Mouse (Mus musculus) c-Kit-negative CD71-positive TER-119-positive erythroid progenitor cells, embryonic 14.5 days (primary cell): ENCODE results near the gene Fgf18.

Source experiments
- DNase-seq: peaks from one replicate; pipeline ENCODE4 v3.0.0-alpha.2; 2013; ENCODE audit warnings: low read depth, low spot score

Fgf18 gene

DNA sequence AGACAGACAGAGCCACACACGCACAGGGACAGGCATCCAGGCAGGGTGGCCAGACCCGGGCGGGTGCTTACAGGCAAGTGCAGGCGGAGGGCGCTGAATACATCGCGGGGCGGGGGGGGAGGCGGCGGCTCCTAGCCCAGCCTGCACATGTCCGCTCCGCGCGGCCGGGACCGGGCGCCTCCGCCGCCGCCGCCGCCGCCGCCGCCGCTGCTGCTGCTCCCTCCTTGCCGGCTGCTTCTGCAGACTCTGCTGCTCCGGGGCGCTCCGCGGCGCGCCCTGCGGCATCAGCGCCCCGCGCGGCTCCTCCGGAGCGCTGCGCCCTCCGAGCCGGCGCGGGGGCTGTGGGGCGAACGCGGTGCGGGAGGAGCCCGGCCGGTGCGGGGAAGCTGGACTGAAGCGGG, at the start of gene Fgf18:
Fgf18 (minus strand) TSS at position 230 of the 401 bp plus-strand sequence.
- no peak for DNase-seq

DNA sequence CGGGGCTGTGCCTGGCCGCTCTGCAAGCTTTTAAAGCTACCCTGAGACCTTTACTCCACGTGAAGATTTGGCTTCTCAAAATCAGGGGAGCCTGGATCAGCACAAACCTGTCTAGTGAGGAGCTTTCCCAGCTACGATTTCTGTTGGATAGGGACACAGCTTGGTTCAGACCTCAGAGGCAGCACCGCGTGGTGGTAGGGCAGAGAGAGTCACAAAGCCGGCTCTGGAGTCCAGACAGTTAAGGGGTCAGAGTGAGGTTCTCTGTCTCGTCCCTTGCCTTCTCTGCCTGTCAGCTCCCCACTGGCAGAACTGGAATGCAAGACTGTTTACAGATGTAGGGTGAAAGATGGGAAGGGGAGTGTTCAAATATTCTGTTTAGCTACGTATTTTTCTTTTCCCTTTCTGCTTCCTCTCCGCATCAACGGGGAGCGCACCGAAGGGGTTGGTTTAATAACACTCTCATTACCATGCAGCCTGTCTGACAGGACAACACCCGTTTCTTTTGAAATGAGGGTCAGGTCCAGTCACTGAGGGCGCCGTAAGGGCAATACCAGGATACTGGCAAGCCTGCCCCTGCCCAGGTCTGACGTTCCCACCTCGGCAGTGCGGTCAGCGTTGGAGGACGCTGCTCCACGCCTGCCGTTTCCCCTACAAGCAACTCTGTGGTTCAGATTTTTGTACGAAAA, 49.4 kb upstream of the Fgf18 start:
- no peak for DNase-seq

DNA sequence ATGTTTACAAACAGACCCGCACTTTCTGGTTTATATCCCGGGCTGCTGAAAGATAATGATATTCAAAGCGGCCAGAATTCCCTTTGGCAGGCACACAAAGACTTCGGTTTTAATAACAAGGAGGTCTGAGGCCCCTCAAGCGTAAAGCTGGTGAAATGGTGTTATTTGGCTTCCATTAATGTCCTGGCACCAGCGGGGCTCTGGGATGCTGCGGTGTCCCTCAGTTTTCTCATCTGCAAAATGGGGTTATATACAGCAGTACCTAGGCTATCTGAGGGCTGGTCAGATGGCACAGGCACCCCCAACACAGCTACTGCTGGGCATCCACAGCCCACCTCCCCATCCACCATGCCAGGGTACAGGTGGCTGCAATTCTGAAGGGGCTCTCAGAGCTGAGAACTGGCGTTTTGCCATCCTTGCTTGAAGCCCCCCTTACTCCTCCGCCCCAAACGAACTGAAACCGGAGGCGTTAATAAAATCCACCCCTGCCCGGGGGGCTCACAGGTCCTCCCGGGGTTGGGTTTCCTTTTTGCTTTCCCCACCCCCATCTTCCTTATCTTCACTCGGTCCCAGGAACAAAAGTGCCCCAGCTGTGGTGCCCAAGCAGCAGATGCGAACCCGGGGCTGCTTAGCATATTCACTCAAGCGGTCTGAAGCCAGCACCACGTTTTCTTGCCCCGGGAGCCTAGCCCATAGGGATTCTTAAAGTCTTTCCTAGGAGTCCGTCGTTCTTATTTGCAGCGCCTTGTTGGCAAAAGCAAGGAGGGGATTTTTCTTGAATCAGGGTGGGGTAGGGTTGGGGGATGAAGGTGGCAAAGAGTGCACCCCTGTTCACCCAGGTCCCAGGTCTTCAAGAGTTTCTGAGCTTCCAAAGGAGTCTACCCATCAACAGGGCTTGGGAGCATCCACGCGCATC, 48.6 kb upstream of the Fgf18 start:
- DNase-seq, result no peak

DNA sequence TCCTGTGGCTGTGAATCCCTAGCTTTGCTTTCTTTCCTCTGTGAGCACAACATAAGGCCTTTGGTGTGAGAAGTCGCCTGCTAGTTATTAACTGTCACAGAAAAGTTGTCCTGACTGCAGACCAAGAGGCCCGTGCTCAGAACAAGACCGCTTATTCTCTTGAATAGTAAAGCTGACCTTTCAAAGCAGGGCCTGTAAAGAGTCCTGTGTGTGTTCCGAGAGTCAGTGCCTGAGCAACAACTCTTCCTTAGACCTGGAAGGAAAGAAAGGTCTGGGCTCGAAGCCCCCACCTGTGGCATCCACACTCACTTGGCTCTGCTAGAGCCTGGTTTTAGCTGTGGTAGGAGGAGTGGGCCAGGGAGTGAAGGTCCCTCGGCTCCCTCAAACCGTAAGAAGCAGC, 47.9 kb upstream of the Fgf18 start:
- no peak for DNase-seq

DNA sequence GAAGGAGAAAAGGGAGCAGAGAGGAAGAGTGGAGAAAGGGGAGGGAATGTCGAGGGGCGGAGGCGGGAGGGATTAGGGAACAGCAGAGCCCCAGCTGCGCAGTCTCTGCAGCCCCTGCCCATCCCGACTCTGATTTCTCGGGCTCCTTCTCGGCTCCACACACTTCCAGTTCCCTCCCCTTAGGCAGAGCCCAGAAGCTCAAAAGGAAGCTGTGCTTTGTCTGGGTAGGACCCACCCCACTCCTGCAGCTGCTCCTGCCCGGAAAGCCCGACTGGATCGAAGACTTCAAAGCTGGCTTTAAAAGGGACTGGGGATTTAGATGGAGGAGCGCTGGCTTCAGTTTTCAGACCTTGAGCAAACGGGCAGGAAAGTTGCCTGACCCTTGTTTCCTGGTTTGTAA, 46.5 kb upstream of the Fgf18 start:
- DNase-seq, result no peak

DNA sequence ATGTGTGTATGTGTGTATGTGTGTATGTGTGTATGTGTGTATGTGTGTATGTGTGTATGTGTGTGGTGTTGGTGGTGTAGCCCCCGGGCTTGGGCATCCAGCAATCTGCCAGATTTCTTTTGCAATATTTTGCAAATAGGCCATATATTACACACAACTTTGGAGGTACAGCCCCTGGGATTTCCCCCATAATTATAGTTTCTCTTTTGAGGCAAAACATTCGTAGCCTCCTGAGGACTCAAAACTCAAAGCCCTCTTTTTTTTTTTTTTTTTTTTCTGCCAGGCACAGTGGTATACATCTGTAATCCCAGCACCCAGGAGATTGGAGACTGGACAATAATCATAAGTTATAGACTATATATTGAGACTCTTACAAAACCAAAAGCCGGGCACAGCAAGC, 34.6 kb upstream of the Fgf18 start:
- DNase-seq, result no peak

DNA sequence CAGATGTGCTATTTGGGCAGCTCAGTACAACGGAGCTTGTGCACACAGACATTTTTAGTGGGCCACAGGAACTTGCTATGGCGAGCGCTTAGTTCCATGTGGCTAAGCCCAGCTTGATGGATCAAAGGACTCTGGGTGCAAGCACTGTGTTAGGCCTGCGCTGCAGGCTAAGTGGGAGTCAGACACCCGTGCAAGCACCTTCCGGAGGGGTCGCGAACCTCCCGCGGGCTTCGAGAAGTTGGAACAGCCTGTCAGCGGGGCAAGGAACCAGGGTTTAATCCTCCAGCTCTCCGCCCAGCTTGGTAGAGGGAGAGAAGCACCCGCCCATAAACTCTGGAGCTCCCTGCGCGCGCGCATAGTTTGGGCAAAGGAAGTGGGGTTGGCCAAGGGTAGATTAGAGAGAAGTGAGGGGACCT, 33.5 kb upstream of the Fgf18 start:
- no peak for DNase-seq

DNA sequence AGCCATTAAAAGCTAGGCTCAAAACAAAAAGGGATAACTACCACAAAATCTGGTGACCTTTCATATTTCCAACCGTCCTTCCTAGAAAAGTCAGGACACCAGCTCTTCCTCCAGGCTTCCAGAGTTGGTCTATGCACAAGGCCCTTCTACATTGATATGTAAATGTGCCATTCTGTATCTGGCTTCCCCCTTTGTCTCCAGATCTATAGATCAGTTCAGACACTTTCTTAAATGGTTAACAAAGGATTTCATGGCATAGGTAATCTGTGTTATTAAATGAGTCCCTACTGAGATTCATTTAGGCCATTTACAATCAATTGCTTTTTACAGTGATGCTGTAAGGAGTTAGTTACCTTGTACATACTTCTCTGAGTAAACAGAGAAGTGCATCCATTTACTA, 32.6 kb upstream of the Fgf18 start:
- DNase-seq, result no peak

DNA sequence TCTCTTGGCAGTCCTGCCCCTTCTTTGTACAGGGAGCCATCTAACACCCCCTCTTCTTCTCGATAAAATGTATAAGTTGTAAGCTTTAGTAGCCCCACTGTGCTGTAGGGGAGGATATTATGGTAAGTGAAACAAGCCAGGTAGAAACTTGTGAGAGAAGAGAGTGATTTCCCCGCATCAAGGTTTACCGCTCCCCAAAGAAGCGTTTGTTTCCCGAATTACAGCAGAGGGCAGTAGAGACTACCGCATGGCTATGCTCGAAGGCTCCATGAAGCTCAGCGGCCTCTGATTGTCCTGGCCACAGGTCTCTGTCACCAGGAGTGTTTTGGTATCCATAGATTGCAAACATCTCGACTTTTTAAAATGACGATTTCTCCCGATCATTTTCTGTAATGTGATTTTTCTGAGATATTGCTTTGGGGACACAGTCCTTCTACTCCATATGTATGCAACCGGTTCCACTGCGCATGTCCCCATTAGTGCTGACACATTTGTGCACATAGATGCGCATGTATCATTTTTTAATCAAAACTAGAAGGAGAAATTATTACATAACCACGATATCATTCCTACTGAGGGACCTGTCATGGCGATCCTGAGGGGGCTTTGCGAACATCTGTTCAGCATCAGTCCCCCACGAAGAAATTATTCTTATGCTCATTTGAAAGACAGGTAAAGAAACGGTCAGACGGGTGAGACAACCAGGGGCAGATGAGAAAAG, 29.5 kb upstream of the Fgf18 start:
- DNase-seq, result no peak

DNA sequence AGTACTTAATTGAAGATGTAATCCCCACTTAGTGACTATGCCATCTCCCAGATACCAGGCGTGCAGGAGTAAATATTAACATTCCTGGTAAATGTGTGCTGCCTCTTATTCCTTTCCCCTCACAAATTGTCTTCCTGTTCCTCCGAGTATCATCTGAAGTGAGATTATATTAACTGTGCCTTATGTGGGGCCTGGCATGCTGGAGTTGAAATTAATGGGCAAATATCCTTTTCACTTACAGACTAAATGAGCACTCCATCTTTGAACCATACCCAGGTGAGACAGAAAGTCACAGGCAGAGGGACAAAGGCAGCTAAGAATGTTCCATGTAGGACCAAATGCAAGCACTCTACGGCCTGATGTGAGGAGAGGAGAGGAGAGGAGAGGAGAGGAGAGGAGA, 28.6 kb upstream of the Fgf18 start:
- no peak for DNase-seq

DNA sequence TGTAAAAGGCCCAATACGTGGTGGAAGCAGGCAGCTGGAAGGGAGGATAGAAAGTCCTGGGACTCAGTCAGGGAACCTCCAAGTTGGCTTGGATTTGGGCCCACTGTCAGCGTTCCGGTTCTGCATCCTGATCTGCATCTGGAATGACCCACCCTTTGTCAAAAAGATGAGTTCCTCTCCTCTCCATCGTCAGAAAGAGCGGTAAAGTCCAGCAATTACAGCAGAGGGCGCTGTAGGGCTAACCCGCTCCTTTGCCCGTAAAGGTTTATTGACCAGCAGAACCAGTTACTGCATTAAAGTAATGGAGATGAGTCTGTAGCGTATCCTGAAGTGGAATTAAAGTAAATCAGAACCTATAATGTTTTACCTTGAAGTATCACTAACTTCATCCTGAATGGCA, 23.3 kb upstream of the Fgf18 start:
- DNase-seq, result peak; percentile 12

DNA sequence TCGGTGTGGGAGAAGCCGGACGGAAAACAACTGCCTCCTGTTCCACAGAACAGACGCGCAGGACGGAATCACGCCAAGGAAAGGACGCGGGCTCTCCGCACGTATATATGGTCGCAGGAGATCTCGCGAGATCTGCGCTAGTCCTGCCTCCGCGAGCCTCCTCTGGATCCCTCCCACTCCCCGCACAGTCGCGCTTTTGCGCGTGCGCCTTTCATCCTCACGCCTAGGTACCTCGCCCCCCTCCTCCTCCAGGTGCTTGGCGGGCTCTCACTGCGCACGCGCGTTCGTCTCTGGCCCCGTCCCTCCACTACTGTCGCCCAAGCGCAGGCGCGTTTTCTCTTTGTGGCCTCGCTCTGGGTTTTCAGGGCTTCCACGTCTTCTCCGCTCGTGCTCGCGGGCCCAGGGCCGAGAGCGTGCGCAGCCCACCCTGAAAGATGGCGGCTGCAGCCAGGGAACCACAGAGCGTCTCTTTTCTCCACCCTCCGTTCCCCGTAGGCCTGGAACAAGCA, 15.9 kb upstream of the Fgf18 start, which contains the start of gene Npm1:
Npm1 (minus strand) TSS at position 209 of the 509 bp plus-strand sequence.
- DNase-seq, result peak; percentile 99

DNA sequence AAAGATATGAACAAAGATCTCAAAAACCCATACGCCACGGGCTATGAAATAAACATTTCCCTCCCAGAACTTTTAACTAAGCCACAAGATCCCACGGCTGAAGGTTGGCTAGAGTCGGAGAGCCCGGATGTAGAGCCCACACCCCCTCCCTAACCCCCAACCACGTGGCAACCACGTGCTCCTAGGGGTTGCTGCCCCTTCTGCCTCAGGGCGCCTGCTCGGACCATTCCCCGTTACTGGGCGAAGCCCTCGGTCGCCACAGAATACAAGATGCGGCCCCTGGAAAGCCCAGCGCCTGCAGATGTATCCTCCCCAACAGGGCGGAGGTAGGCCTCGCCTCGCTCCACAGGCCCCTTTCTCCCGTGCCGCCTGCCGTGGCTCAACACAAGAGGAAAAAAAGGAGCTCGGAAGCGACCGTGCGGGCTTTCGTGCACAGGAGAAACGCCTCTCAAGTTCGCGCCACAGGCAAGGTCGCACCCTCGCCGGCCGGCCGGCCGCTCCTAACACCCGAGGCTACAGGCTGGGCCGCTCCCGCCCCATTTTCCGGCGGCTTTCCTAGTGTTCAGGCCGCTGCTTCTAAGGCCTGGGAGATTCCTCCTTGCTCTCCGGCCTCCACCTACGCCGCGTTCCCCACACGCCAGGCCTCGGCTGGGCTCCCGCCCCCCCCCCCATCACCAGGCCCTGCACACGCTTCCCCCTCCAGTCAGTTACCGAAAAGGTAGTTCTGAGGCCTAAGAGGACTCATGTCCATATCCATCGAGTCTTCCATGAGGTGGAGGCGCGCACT, 15.2 kb upstream of the Fgf18 start:
- DNase-seq, result peak; percentile 43

DNA sequence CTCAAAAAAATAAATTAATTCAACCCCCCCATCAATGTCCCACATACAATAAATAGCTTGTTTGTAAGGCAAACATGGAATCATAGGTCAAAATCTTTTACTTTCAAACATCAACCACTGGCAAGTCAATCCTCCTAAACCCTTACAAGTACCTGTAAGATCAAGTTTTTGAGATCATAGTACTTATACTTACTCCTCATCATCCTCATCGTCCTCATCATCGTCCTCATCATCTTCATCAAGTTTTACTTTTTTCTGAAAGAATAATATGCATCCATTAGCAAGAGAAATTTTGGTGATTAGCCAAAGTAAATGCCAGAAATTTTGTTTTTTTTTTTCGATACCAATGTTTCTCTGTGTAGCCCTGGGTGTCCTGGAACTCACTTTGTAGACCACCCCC, 12.5 kb upstream of the Fgf18 start:
- DNase-seq, result no peak

DNA sequence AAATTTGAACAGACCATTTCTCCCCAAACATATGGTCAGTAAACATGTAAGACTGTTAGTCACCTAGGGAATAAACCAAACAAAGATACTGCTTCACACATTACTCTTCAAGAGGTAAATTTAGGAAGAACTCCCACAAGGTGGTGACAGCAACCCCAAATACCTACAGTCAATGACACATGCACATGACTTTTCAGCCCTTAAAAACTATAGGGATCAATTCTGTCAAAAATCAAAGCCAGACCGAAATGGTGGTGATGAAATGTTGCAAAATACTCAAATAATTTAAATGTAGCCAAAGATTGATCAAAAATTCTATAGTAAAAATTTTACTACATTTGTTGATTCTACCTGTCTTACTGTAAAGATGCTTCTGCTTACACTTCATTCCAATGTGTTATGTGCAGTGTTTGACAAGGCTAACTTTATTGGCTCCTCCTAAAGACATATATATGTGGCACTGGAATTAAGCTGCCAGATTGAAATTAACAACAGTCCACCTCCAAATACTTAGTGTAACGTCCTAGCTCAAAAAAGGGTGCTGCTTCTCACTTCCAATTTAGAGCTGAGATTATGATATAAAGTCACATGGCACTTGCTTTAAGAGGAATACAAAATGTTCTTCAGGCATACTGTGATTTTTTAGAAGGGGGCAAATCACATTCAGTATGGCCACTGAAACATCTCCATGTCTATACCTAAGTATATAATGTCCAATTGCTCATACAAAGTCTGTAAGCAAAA, 10.4 kb upstream of the Fgf18 start:
- DNase-seq, result no peak

DNA sequence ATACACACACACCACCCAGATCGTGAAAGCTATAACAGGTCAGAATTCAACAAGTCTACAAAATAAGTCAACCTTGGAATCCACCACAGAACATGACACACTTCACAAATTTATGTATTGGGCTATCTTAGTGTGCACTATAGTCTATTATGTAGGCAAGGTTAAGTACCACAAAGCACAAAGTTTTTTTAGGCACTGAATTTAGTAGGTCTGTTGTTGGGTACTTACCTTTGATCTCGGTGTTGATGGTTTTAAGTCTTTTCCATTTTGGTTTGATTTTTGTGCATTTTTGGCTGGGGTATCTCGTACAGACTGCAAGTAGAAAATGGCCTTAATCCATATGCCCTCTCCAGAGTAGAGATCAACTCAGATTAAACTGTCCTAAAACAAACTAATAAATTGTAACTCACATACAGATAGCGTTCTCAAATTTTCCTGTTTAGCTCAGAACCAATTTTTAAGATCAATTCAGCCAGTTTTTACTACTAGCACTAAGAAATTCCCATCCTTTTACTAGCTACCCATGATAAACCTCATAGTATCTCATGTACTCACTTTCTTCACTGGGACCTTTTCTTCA, 9.3 kb upstream of the Fgf18 start:
- DNase-seq, result no peak

DNA sequence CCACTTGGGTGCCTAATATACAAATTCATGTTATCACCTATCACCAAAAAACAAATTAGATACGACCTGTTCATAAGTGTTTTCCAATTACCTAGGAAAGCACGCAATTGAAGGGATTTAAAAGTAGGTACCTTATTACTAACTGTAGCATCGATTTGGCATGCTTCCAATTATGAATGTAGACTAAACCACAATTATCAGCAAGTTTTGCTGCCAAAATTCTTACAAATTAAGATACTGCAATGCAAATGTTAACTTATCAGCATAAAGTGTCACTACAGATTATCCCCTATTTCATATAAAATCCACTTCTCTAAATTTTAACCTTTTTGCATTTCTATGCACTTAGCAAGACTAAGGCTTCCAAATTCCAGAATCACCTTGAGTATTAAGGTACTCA, 7.3 kb upstream of the Fgf18 start:
- no peak for DNase-seq

DNA sequence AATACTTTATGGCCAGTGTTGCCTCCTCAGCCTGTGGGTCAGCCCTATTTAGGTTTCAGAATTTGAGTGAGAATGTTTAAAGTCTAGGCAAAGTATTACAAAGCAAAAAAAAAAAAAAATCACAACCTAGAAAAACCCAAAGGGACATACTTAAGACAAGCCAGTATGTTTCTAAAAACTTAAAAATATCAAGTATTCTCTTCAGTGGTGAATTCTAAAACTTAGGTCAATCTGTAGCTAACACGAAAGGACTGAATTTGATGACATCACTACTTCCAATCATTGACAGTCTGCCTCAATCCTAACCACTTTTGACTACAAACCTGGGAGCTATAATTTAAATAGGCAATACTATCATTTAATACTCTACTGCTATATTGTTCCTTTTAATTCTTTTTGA, 5.8 kb upstream of the Fgf18 start:
- DNase-seq, result no peak

DNA sequence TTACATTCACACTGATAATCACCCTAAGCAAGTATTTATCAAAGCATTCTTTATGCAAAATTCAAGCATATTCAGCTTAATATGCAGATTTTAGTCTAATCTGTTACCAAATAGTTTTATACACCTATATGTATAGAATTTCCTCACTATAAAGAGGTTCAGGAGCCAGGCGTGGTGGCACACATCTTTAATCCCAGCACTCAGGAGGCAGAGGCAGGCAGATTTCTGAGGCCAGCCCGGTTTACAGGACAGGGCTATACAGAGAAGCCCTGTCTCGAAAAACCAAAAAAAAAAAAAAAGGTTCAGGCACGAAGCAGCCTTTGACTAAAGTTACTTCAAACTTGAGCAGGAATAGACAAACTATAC, 4.6 kb upstream of the Fgf18 start:
- DNase-seq, result no peak

DNA sequence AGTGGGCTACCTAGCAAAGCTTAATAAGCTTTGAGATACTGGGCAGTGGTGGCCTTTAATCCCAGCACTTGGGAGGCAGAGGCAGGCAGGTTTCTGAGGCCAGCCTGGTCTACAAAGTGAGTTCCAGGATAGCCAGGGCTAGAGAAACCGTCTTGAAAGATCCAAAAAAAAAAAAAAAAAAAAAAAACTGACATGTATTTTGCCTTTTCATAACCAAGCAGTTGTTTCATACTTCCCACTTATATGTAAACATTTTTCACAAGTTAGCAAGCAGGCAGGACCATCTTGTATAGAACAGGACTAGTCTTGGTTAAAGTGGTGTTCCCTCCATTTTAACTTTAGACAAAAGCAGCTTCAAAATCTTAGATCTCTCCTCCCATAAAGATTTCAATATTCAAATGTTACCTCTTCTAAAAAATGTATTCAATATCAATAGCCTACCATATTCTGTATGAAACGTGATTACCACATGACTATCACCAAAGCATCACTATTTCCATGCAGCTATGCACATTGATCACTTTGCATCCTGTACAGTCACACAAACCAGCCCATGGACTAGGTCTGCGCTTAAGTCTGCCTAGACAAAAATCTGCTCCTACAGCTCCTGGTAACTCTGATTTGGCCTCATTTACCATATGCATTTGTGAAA, 4.1 kb upstream of the Fgf18 start:
- DNase-seq, result no peak
